In the genomic region with DNA sequence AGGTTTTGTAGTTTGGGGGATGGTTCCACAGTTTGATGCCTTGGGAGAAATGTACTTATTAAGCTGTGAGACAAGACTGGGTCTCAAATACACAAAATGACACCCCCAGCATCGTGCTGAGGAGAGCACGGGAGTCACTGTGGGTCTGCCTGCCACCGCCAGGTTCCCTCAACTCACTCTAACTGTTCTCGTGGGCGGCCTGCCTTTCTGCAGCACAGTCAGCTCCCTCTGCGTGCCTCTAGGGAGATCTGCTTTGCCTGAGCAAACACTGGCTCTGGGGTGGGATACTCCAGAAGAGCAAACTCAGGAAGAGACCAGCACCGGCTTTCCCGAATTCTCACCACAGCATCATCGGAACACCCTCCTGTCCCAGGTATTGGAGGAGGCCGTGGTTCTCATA, we compare ENCODE assay signal across 16 mouse cellular contexts.
"Had no signal": no experiment of that assay in that cellular context is flagged by ENCODE, and none has a peak within 500 bp of the region (broad histone marks: within the 10 kb centered on the region; RNA-seq: fewer than 3 reads in every experiment).

No protein-coding gene starts in this region.

- H3K9me3 ChIP-seq: lung, embryonic 15.5 days; megakaryocyte, embryonic 14.5 days; midbrain, embryonic 12.5 days; neural tube, embryonic 12.5 days had no signal

- H3K4me3 ChIP-seq: lung, embryonic 15.5 days; megakaryocyte, embryonic 14.5 days; midbrain, embryonic 12.5 days; neural tube, embryonic 12.5 days had no signal

- H3K27ac ChIP-seq: lung, embryonic 15.5 days; macrophage; midbrain, embryonic 12.5 days; neural tube, embryonic 12.5 days; stomach, postnatal 0 days had no signal

- ATAC-seq: hindbrain, embryonic 16.5 days; inflammation-experienced regulatory T-cells, adult 6 months; intestine, postnatal 0 days; liver, postnatal 0 days had no signal

- H3K27me3 ChIP-seq: lung, embryonic 15.5 days; midbrain, embryonic 12.5 days; neural tube, embryonic 12.5 days had no signal

- H3K36me3 ChIP-seq: lung, embryonic 15.5 days; midbrain, embryonic 12.5 days; neural tube, embryonic 12.5 days had no signal

- H3K4me1 ChIP-seq: neural tube, embryonic 12.5 days had no signal

- DNase-seq: kidney, adult 9 months; kidney, postnatal 25 days; liver, postnatal 0 days; lung, postnatal 14 days; right cerebral cortex, postnatal 14 days; thymus, postnatal 4 days had no signal

- H3K9ac ChIP-seq: liver, postnatal 0 days; lung, embryonic 15.5 days; midbrain, embryonic 12.5 days; neural tube, embryonic 12.5 days had no signal

- H3K4me2 ChIP-seq: liver, embryonic 11.5 days; lung, embryonic 15.5 days; midbrain, embryonic 12.5 days; neural tube, embryonic 12.5 days had no signal
